Mouse (Mus musculus) urinary bladder, postnatal 14 days (tissue): ENCODE results near the gene Sos1.

Experiments
- DNase-seq: peaks from one replicate; pipeline ENCODE4 v3.0.0; 2021; ENCODE audit warnings: low spot score

Sos1 gene

DNA sequence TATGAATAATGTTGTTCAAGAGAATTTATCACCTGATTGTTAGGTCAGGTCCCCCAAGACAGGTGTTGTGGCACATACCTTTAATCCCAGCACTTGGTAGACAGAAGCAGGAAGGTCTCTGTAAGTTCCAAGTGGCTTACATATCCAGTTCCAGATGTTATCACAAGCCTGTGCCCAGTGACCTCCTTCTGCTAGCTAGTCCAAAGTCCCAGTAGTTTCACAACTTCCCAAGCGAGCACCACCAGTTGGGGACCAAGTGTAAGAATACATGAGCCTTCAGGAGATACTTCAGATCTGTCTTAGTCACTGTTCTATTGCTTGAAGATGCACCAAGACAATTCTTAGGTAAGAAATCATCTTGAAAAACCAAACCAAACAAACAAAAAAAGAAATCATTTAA is 13.6 kb upstream of the Sos1 start:
- DNase-seq, result no peak

DNA sequence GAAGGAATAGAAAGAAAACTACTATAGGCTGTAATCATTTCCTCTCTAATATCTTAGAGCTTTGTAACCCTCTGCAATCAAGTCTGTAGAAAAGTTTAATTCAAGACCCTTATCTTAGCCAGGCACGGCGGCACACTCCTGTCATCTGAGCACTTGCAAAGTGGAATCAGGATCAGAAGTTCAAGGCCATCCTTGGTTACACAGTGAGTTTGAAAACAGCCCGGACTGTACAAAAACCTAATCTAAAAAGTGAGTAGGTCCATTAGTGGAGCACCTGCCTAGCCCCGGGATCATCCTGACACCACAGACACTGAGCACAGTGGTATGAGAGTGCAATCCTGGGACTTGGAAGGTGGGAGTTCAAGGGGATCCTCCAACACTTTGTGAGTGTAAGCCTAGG is 12.6 kb upstream of the Sos1 start:
- DNase-seq, result no peak

DNA sequence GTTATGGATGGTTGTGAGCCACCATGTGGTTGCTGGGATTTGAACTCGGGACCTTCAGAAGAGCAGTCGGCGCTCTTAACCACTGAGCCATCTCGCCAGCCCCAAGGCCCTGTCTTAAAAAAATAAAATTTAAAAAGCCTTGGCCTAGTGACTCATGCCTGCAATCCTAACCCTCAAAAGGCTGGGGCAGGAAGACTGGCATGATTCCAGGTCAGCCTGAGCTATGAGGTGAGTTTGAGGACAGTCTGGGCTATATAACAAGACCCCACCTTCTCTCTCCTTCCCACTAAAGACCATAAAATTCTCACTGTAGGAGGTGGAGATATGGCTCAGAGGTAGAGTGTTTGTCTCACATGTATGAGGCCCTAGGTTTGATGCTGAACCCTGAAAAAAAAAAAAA is 12.0 kb upstream of the Sos1 start:
- DNase-seq, result no peak

DNA sequence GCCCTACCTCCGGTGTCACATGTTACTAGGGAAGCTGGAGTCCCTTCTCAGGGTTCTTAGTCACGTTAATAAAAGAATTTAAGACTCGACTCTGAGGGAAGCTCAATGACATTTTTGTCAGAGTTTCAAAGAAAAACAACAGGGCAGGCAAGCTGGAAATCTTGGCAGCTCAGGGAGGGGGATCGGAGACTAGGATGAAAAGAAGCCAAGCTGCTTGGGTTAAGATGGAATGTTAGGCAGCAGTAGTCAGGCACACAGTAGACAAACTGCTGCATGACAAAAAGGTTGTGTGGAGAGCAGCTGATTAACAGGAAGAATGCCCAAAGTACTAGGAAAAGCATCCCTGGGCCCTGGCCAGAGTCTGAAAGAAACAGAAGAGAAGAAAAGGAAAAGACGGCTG is 9.9 kb upstream of the Sos1 start:
- DNase-seq, result no peak

DNA sequence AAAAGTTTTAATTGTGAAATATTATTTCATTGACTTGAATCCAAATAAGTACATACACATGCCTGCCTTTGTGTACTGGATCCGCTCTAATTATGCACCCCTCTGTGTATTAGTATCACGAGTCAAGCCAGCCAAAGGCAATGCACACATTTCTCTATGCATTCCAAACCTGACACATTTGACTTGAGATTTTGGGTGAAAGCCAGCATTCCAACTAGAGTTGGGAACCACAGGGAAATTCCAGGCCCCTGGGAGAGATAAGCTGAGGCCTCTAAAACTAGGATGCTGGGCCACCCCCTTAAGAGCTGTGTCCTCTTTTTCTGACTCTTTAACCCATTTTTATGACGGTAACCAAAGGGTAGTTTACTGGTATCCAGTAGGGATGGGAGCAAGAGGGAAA is 8.7 kb upstream of the Sos1 start:
- no peak for DNase-seq

DNA sequence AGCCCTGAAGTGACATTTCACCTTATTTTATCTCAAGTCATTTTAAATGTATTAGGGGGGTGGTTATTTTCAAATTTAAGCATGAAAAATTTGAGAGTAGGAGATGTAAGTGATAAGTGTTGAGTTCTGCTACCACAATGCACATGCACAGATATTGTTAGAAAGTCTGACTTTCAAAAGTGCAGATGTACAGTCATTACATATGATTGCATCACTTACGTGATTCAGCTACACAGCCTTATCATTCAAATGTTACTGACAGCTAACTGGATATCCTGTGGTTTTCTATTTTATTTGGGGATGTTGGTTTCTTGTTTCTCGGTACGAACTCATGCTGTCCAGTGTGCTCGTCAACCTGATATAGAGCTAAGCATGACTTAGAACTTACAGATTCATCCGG is 4.9 kb upstream of the Sos1 start:
- DNase-seq, result no peak

DNA sequence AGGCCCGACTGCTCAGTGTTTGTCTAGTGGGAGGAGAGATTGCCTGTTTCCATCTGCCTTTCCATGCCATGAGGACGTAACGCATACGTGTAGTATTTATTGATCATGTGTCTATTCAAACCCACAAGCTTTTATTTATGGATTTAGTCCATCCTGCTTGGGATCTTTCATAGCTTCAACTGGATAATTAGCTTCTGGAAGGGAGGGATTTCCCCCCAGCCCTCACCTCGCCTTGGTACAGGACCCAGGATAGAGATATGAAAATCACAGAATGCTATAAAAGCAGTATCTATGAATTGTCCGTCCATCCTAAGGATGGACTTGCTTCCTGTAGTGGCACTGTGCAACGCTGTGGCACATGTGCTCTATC is 587 bp upstream of the Sos1 start:
- DNase-seq, result no peak

DNA sequence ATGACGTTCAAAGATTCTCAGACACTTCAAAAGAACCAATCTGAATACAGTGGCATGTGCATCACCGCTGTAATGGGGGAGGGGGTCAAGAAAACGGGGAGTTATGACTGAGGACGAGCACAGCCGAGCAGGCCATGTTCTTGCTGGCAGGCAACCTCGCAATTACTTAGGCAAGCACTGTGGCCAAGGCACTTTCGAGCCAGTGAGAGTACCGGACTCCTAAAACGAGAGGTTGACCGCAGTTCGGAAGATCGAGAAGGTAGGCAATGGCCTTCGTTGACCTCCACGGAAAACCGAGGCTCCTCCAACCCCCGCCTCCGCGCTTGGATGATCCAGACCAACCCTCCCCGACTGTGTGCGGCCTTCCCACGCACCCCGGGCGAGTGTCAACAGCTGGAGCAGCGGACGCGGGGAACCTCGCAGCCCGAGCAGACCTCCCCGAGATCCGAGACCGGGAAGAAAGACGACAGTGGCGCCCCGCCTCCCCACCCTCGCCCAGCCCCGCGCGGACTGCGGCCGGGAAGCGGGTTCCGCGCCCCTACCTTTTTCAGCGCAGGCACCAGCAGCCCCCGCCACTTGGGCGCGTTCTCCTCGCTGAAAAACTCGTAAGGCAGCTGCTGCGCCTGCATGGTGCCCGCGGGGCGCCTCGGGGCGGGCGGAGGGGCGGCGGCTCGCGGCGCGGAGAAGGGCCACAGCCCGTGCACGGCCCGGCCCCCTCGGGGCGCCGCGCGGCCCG is 790 bp downstream of the Sos1 start:
- DNase-seq, result peak; percentile 60

DNA sequence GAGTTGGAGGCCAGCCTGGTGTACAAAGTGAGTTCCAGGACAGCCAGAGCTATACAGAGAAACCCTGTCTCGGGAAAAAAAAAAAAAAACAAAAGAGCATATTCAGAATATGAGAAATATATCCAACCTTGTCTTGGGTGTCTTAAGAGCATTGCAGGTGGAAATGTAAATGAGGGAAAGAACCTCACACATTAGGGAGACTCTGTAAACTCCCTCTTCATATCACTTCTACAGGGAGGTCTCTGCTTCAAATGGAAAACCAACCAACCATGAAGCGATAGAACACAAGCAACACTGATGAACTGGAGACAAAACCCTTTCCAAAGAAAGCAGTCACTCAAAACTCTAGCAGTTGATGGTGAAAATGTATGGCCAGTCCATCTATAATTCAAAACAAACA is 2.6 kb downstream of the Sos1 start:
- no peak for DNase-seq

DNA sequence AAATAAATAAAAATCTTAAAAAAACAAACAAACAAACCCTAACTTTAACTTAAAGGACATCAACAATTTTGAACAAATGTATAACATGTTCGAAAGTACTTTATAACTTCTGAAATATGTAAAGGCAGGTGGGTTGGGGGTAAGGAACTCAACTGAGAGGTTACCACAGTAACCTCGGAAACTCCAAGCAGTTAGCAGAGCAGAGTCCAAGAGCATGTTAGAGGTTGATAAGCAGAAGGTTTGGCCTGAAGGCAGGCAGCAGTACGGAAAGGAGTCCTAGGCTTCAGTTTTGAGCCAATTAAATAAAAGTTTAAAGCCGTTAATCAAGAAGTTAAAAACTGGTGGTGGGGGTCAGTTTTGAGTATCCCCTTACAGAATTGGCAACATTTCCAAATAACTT is 3.8 kb downstream of the Sos1 start:
- DNase-seq, result no peak

DNA sequence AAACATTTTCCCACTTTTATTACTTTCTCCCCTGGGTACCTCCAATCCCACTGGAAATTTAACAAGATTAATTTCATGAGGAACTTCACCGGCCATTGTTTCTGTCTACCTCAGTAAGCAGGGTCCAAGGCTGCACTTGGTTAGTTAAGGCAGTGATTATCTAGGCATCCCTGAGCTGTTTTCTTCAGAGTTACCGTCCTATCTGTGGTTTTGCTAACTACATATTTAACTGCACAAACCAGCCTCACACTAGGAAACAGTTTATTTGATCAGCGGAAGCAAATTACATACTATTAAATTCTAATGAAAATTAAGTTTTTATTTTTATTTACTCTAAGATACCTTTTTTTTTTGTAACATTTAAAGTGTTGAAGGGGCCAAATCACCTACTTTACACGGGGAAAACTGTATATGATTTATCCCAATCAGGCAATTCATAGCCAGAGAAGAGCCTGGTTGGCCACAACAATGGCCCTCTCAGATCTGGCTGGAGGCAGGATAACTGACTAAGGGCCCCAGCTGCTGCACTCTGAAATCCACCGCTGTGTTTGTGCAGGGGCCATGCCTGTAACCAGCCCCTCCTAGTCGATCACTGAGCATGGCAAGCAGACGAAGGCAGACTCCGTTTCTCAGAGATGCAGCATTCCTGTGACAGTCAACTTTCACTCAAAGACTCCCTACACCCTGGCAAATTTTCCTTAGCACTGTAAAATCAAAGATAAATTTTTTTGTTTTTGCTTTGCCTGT is 9.0 kb downstream of the Sos1 start:
- DNase-seq, result no peak

DNA sequence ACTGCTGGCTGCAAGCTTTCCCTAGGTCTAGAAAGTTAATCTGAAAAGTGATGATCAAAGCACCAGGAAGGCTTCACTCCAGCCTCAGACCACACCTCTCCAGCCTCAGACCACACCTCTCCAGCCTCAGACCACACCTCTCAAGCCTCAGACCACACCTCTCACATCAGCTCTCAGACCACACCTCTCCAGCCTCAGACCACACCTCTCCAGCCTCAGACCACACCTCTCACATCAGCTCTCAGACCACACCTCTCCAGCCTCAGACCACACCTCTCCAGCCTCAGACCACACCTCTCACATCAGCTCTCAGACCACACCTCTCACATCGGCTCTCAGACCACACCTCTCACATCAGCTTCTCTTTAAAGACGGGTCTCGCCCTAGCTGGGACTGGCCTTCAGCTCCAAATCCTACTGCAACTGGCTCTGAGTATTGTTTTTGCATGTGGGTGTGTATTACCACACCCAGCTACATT is 11.8 kb downstream of the Sos1 start:
- DNase-seq, result peak; percentile 22

DNA sequence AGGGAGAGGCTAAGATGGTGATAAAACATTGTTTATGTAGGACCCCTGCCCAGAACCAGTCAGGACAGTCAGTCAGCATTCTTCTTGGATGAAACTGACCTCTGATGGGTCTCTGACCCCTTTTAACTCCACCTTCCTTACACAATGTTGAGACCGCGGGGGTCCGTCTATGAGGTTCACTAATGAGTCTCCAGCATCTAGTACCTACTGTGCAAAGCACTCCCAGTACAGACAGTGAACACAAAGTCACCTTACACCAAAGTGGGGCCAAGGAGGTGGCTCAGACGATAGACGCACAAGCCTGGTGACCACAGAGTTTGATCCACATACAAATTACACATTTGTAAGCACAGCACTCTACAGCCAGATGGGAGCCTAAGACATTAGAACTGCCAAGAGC is 20.0 kb downstream of the Sos1 start:
- no peak for DNase-seq

DNA sequence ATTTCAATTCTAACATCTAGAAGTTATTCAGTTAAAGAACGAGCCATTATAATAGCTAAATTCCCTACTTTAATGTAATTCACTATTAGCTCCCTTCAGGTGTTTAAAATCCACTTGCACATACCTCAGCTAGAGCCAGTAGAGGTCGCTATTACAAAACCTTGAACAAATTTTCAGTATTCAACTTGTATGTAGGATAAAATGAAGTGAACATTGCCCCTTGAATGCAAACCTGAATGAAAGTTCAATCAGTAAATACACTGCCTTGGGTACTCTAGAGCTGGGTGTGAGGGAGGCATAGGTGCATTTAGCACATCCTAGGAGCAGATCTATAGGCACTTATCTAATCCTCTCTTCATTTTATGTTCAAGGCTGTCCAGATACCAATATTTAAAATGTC is 24.6 kb downstream of the Sos1 start:
- DNase-seq, result no peak

DNA sequence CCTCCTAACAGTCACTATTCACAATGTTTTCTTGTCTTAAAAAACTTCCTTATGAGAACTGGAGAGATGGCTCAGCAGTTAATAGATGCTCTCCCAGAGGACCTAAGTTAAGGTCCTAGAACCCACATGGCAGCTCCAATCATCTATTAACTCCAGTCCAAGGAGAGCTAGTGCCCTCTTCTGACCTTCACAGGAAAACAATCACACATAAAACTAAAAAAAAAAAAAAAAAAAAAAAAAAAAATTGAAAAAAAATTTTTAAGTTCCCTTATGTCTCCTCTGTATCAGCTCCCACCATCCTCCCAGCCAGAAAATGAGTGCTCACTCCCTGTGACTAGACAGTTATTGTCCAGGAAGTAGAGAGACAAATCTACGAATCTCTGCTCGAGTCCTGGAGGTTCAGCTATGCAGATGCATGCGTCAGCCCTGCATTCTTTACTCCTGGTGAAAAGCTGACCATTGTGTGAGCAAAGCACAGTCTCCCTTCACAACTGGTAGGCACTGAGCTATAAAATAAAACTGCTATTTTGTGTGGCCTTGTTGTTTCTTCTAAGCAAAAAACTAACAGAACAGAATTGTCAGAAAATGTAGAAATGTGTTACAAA is 29.7 kb downstream of the Sos1 start:
- no peak for DNase-seq

DNA sequence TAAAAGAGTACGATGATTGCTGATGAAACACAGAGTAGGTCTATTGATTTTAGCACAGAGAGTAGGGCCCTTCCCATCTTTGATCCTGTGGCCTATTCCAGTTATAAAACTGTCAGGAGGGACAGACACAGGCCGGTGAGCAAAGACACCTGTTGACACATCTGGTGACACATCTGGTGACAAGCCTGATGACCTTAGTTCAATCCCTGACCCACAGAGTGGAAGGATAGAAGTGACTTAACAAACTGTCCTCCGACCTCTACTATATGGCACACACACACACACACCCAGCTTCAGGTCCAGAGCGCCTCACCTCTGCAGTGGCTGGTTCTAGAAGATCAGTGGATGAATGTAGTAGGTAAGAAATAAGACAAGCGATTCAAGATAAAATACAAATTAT is 33.8 kb downstream of the Sos1 start:
- no peak for DNase-seq

DNA sequence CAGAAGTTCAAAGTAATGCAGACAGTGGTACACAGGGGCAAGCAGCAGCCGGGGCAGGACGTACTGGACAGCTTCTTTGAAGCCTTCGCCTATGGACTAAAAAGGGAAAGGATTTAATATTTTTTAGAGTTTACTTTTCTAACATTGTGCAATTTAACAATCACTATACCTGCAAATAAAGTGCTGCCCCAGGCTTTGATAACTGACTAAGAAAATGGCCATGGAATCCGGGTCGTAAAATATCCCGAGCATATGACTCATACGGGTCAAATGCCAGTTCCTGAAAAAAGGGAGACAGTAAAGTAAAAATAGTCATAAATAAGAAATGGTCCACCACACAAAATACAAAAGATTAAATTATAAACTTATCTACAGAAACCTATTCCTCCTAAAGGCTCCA is 34.8 kb downstream of the Sos1 start:
- DNase-seq, result no peak

DNA sequence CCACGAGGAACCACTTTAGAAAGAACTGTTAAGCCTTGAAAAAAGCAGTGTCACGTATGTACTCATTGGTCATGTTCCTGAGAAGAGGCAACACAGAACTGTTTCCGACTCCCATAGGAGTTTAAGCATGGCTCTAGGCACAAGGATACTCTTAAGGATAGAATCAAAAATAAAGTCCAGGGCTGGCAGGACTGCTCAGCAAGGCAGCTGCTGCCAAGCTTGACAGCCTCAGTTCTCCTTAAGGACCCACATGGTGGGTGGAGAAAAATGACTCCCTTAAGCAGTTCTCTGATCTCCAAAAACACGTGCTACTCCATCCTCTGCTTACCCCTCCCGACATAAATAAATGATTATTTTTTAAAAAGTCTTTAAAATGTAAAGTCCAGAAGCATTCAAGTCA is 44.6 kb downstream of the Sos1 start:
- DNase-seq, result no peak

DNA sequence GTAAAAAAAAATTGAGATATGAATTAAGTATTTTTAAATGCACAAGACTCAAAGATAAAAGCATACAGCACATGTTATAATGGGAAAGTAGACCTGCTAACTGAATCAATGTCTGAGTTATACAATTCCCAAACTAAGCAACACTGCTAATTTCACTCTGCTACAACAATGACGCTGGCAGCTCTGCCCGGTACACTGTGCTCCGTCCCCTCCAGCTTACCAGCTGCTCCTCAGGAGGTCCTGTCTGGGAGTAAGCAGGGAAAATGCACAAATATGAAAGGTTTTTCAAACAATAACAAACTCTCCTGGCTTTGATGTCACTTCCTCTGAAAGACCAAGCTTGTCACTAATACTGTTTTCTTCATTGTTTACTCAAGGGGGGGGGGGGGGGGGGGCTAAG is 45.8 kb downstream of the Sos1 start:
- no peak for DNase-seq

DNA sequence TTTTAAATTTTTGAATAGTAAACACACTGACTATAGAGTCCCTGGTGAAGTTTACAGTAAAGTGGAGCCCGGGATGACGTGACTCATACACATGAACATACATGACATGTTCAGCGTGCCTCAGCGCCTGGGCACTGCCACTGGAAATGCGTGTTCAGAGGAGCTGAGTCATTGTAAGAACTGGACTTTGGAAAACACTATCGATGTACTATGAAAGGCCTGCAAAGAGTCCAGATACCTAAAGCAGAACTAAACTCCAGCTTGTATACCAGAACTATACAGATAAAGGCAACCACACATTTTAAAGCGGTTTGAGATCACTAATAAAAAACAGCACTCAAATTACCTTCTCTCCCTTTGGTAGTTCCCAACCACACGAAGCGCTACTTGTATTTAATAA is 48.3 kb downstream of the Sos1 start:
- DNase-seq, result no peak

DNA sequence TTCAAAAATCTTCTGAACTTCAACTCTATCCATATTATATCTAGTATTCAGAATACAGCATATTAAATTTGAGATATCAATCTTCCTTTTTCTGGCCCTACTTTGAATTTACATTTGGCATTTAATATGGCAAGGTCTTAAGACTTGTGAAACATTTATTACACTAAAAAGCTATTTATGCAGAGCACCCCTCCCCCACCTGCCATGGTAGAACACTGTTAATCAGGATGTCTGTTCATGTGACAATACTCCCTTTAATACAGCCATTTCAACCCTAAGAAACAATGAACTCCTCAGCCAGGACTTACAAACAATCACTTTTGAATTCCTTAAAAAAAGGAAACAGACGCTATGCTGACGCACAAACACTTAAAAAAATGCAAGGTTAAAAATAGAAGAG is 52.3 kb downstream of the Sos1 start:
- no peak for DNase-seq

DNA sequence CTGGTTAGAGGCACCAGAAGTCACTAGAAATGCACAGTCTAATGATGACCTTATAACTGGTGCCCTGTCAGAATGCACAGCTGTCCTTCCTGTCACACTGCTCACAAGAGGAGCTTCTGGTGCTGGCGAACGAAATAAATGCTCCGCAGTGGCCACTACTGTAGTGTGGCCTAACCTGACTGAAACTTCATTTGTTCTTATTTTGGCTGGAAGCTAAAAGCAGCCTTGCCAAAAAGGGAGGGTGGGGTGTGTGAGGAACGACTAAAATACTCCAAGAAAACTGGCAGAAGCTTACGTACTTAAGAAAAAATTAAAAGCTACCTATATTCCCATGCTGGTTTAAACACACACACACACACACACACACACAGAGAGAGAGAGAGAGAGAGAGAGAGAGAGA is 53.4 kb downstream of the Sos1 start:
- no peak for DNase-seq

DNA sequence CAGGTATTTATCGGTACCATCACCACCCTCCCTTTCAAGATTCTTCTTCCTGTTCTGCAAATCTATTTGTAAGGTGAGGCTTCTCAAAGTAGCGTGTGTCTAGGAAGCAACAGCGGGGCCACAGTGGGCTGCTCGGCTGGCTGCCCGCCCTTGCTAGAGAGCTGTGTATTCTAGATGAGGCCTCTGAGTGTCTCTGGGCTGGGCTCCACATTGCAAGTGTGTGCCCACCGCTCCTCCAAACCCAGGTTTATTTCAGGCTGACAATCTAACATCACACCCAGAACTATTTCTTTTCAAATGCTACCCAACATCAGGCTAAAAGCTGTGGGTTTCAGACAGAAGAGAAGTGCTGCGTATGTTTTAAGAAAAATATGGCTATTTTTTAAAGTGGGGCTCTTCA is 54.1 kb downstream of the Sos1 start:
- no peak for DNase-seq

DNA sequence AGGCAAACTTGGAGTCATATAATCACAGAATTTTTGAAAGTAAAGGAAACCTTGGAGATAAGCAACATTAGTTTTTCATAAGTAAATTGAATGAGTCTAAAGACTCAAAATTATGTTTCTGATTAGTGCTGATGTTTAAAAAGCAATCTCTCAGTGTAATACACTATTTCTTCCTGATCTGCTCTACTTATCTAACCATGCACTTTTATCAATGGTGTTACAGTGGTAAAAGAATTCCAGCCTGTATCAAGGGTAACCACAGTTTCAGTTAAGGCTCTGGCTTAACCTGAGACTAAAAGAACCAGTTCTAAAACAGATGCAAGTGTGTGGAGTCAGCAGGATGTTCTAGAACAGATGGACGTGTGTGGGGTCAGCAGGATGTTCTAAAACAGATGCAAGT is 59.3 kb downstream of the Sos1 start:
- no peak for DNase-seq
